Mouse (Mus musculus) layer of hippocampus, postnatal 10 days (tissue): ENCODE data around the gene Gm14393. TPM values are rescaled to one million over a fixed set of nuclear protein-coding genes. Genes with fewer than 3 reads are reported as not detected.
"Not testable (repeated sequence)": the region's sequence is repeated elsewhere in the genome, so short reads cannot be mapped to it uniquely, and the experiment has no call there.

Source experiments
- DNase-seq, 2 experiments: peaks; one replicate each; pipeline ENCODE4 v3.0.0; 2021; ENCODE audit warnings: low spot score in 2 of 2
- long read RNA-seq: library from polyadenylated mRNA; stranded (forward); transcript quantifications from one replicate; pipeline ENCODE4 v2.0.0, GENCODE M21; 2023
- total RNA-seq, 2 experiments: library from RNA; stranded (reverse); gene quantifications; 2 replicates each; pipeline ENCODE4 v1.2.3; 2021

Gene Gm14393
- 1 to 10 TPM in 1 of 2 experiments, not detected in 1; 1.5 TPM for total RNA-seq
- long read RNA-seq, result 0 reads

DNA sequence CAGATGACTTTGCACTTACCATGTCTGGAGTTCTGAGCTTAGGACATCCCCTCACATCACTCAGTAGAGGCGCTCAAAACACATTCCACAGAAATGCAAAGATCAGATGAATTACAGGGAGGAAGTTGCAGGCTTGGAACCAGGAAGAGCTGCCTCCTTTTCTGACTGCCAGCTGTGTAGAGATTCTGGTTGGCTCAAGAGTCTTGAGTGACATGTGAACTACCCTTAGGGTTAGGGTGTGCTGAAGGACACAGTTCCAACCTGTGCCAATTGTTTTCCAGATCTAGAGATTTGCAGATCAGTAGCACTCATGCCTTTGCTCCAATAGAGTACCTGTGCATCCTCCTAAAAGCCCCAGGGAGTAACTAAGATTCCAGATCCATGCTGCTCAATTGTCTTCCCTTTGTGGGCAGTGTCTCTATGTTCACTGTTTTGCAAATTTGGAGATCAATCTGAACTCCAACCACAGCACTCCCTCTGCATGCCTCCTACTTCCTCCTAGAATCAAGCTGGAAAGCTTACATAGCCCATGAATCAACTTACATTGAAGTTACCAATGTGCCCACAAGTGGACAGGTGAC is at the start of gene Gm14393:
Gene Gm14393 (minus strand): TSS at position 101 of the 581 bp plus-strand sequence.
- not testable (repeated sequence) for DNase-seq

DNA sequence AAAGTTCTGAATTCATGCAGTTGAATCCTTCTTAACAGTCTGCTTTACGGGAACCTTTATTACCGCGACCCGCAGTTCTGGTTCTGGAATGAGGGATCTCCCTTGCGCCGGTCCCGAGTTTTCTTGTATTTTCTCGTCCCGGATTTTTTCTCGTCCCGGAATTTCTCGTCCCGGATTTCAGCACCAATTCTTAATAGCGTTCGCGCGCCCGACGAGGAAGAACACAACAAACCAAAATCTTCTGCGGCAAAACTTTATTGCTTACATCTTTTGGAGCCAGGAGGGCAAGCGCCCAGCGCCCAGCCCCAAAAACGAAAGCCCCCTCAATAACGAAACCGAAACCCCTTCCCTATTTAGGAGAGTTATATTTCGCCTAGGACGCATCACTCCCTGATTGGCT is 23.3 kb downstream of the Gm14393 start:
- not testable (repeated sequence) for DNase-seq

Other genes starting within 250 kb of the Gm14393 start
- 1 to 10 TPM; 1.0 to 1.6 TPM for gene Gm14444, start 57.5 kb downstream of the Gm14393 start, total RNA-seq
- gene Gm14399, start 74.2 kb upstream of the Gm14393 start, total RNA-seq, result 10 to 100 TPM; 13.6 to 15.0 TPM
- 1 to 10 TPM; 3.3 to 3.5 TPM for gene Gm14443, start 108.1 kb upstream of the Gm14393 start, total RNA-seq
- 100 to 1,000 TPM in 1 of 2 experiments, 10 to 100 TPM in 1; 84.9 to 107 TPM for gene Gm14391, start 139.1 kb upstream of the Gm14393 start, total RNA-seq
- gene Gm14440, start 207.3 kb upstream of the Gm14393 start, total RNA-seq, result 1 to 10 TPM; 6.0 to 7.1 TPM